Mouse (Mus musculus): Measurements from ENCODE around the gene Tlr9.

DNA sequence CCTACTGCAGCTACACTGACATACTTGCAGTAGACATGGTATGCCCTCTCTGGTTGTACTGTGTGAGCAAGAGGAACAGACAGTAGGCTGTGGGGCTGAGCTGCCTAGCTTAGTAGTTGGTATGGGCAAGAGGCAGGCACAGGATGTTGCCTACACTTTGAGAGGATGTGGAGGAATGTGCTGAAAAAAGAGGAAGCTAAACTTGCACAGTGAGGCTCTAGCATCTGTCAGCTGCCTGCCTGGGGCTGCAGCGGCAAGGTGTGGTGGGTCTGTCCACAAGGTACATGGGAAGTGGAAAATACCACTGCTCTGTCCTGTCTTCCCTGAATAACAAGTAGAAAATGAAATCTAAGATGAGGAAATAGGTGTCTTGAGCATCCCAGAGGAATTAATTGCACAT is 29.4 kb upstream of the Tlr9 start:
- TF ChIP-seq POLR2A (IDR thresholded peaks at IDR 0.05; ENCODE audit: insufficient read depth, low read depth, low read length) (no peak), CTCF (IDR thresholded peaks at IDR 0.05; ENCODE audit: insufficient read depth, low read depth, low read length) (no peak)
